Mouse (Mus musculus) kidney, adult 18-20 months (tissue): ENCODE measurements around the gene Gm9758.
A peak's percentile ranks its signal among the peaks of the same experiment; 100 is the strongest.
"Not testable (repeated sequence)": the region's sequence is repeated elsewhere in the genome, so short reads cannot be mapped to it uniquely, and the experiment has no call there.

Experiments used
- DNase-seq: peaks from one replicate; pipeline ENCODE4 v3.0.0; 2021

Gene Gm9758

DNA sequence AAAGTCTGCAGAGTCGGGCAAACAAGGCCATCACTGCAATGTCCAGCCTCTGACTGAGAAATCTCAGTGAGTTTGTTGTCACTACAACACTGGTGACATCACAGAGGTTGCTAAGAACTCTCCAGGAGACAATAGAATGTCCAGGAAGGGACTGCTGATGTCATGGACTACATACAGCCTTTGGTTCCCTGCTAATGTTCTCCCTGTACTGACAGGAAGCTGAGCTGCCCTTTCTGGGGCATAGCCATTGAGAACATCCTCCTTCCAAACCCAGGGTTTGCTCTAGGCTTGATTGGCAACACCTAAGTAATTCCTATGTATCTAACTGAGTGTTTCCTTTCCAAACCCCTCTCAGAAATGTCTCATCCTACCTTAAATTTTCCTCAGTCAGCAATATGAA is at the start of gene Gm9758:
TSS of gene Gm9758 (minus strand) at position 101 of the 400 bp plus-strand sequence.
- not testable (repeated sequence) for DNase-seq

GRCm38 (mm10) chr5:14963821-14964220 is 49.1 kb upstream of the Gm9758 start:
- DNase-seq = not testable (repeated sequence)

- not testable (repeated sequence) for DNase-seq
These were observed 46.8 kb upstream of the Gm9758 start for GRCm38 (mm10) chr5:14961502-14961901.

DNA sequence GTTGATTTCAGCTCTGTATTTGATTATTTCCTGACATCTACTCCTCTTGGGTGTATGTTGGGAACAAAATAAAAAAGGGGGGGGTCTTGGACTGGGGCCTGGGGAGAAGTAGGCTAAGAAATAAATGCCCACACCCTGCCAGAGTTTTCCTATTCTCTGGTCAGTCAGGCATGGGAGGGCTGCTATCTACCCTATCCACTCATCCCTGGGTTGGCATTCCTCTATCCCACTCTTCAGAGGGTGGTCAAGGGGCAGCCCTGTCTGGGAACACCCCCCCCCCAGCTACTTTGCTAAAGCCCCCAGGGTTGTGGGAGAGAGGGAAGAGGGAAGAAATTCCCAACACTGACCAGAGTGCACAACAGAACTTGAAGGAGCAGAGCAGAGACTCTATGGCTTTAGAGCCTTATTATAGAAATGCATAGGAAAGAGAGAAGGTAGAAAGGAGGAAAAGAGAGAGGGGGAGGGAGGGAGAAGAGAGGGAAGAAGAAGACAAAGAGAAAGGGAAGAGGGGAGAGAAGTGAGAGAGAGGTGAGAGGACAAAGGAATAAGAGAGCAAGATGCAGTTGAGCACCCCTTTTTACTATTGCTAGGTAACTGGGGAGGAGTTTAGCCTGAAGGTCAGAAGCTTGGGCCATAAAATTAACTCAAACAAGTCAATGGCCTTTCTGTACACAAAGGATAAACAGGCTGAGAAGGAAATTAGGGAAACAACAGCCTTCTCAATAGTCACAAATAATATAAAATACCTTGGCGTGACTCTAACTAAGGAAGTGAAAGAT is 41.4 kb upstream of the Gm9758 start:
- DNase-seq = not testable (repeated sequence)

DNA sequence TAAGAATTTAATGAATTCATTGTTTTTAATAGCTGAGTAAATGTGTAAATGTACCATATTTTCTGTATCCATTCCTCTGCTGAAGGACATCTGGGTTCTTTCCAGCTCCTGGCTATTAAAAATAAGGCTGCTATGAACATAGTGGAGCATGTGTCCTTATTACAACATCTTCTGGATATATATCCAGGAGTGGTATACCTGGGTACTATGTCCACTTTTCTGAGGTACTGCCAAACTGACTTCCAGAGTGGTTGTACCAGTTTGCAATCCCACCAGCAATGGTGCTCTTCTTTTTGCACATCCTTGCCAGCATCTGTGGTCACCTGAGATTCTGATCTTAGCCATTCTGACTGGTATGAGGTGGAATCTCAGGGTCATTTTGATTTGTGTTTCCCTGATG is 38.9 kb upstream of the Gm9758 start:
- DNase-seq = not testable (repeated sequence)

GRCm38 (mm10) chr5:14952749-14953148 is 38.0 kb upstream of the Gm9758 start:
- not testable (repeated sequence) for DNase-seq

GRCm38 (mm10) chr5:14951822-14952221 is 37.1 kb upstream of the Gm9758 start:
- not testable (repeated sequence) for DNase-seq

DNA sequence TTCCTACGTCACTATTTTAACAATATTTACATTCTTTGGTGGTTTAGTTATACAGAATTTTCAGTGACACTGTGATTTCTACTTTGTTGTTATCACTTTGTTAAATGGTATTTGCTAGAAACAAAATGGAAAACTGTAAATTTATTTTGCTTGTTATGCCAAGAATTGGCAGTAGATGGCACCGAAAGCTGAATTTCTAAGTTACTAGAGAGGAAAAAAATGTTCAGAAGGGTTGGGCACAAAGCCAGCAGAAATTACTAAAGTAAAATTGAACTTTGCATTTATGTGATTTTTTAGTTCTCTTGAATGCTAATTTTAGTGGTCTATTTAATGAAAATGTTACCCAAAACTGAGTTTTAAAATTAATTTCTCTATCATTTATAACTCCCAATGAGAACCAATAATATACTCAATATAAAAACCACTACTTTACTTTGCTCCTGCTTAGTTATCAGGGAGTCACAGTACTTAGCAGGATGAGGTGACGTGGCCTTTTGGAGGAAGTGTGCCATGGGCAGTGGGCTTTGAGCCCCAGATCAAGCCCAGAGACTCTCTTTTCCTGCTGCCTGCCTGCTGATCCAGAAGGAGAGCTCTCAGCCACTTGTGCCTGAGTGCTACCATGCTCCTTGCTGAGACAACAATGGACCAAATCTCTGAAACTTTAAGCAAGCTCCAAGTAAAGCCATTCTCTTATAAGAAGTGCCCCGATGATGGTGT is 32.9 kb upstream of the Gm9758 start:
- DNase-seq = peak; percentile 10

- DNase-seq = not testable (repeated sequence)
These were observed 30.8 kb upstream of the Gm9758 start for GRCm38 (mm10) chr5:14945524-14945923.

GRCm38 (mm10) chr5:14941043-14941442 is 26.3 kb upstream of the Gm9758 start:
- DNase-seq = not testable (repeated sequence)

DNA sequence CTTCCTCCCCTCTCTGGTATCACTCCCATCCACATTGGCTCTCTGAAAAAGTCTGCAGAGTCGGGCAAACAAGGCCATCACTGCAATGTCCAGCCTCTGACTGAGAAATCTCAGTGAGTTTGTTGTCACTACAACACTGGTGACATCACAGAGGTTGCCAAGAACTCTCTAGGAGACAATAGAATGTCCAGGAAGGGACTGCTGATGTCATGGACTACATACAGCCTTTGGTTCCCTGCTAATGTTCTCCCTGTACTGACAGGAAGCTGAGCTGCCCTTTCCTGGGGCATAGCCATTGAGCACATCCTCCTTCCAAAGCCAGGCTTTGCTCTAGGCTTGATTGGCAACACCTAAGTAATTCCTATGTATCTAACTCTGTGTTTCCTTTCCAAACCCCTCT is 23.6 kb upstream of the Gm9758 start, which contains the start of gene Speer4e:
TSS of gene Speer4e (minus strand) at position 101 of the 400 bp plus-strand sequence.
- not testable (repeated sequence) for DNase-seq

DNA sequence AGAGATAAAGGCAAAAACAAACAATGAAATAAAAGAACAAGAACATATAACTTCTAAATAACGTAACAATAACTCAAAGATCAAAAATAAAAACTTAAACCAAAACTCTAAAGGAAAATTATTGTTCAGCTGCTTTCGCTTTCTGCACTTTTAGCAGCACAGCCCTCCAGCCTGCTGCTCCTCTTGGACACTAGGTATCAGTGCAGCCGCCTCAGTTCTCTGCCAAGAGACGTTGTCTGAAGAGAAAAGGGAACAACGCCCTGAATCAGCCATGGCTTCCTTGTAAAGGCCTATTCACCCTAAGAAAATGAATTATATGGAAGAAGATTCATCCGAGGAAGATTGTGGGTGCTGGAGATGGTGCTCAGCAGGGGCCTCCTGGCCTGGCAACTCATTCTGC is 19.0 kb upstream of the Gm9758 start:
- DNase-seq = not testable (repeated sequence)

DNA sequence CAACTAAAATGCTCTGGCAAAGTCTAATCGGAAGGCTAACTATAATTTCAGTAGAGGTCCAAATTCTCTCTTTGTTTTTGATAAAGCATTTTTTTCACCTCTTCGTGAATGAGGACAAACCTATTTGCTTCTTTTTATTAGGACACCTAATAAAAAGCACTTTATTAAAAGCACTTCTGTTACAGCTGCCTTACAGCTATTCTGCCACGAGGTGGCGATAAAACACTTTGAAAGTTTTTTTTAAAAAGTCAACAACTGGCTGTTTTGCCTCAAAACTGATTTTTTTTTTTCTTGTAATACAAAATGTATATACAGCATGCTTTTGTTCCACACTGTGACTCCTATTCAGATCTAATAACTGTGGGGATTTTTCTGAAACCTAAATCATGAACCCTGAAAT is 12.3 kb upstream of the Gm9758 start:
- DNase-seq = not testable (repeated sequence)

- peak; percentile 27 for DNase-seq
These were observed 338 bp downstream of the Gm9758 start for GRCm38 (mm10) chr5:14914361-14914760.

DNA sequence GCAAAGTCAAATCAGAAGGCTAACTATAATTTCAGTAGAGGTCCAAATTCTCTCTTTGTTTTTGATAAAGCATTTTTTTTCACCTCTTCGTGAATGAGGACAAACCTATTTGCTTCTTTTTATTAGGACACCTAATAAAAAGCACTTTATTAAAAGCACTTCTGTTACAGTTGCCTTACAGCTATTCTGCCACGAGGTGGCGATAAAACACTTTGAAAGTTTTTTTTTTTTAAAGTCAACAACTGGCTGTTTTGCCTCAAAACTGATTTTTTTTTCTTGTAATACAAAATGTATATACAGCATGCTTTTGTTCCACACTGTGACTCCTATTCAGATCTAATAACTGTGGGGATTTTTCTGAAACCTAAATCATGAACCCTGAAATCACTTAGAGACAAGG is 11.2 kb downstream of the Gm9758 start:
- DNase-seq = not testable (repeated sequence)

DNA sequence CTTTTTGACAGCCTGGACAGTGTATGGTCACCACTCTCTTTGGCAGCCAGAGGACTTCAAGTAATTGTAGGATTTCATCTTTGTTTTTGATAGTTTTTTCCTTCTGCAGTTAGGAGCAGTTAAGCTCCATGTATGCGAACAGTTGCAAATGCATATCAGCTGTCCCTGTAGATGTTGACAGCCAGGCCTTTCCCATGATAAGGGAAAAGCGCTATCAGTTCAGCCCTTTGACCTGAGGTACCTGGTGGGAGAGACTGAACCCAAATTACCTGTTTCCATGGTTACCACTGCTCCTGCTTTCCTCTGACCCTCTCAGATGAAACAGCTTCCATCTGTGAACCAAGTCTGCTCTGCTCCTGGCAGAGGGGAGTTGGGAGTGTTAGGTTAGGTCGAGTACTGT is 22.5 kb downstream of the Gm9758 start:
- no peak for DNase-seq

- not testable (repeated sequence) for DNase-seq
These were observed 29.4 kb downstream of the Gm9758 start for GRCm38 (mm10) chr5:14885291-14885690.
